In the genomic region with DNA sequence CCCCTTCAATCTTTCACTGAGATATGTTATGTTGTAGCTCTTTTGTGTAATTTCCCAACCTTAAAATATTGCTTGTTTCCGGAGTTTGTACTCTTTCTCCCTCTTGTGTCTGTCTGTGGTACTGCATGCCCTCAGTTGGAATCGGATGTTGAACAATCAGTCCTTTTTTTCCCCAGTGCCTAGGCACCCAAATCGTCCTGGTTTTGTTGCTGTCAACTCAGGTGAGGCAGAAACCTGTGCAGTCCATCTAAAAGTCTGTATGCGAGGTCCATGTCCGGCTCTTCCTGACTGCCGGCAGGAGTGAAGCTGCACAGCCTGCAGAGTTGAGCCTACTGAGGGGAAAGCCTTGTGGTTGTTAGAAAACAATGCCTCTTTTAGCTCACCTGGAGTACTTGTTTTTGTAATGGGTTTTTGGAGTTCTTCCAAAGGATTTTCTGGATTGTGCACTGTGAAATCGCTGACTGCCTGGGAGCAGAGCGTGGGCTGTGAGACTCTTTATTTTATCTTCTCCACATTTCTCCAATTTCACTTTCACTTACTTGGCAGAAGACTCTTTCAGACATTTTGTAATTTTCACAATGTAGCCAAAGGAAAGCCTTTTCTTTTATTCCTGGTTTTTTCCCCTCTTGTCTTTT, we compare ENCODE assay signal across 8 mouse cellular contexts. TPM values are rescaled to one million over a fixed set of nuclear protein-coding genes. Genes with fewer than 3 reads are reported as not detected.
DNase-seq lines count a peak whose midpoint lies in the region; ATAC-seq and TF ChIP-seq lines count a peak whose summit lies in the region.

No protein-coding gene starts in this region.

- no peak for TF ChIP-seq POLR2A in bone marrow, adult 2 months (IDR thresholded peaks at IDR 0.05; ENCODE audit: borderline replicate concordance, control insufficient read depth, low read depth, low read length)

- H3K27me3 ChIP-seq in midbrain, embryonic 14.5 days (ENCODE audit: control insufficient read depth, insufficient read depth, low read length): no peaks in the 10 kb centered on the region
- H3K27me3 ChIP-seq in midbrain, embryonic 16.5 days (ENCODE audit: control insufficient read depth, insufficient read depth, low read depth, low read length): no peaks in the 10 kb centered on the region
- no peaks in the 10 kb centered on the region for H3K27me3 ChIP-seq in embryonic facial prominence, embryonic 14.5 days (replicated peaks; ENCODE audit: control insufficient read depth, insufficient read depth, low read length)
- H3K27me3 ChIP-seq in limb, embryonic 12.5 days: no peaks in the 10 kb centered on the region

- ATAC-seq in midbrain, embryonic 14.5 days (ENCODE audit: low FRiP score, low TSS enrichment): no peak
- no peak for ATAC-seq in midbrain, embryonic 16.5 days
- peak; percentile 33; the same call in 1 of the 2 replicates for ATAC-seq in embryonic facial prominence, embryonic 14.5 days (ENCODE audit: low read depth)
- no peak for ATAC-seq in limb, embryonic 12.5 days (ENCODE audit: insufficient number of reproducible peaks, insufficient read depth, low FRiP score, low TSS enrichment, low read depth)

- peak; percentile 30; the same call in 1 of the 2 replicates for TF ChIP-seq CTCF in bone marrow, adult 2 months (IDR thresholded peaks at IDR 0.05; ENCODE audit: control insufficient read depth, insufficient read depth, low read length)

- peaks cover 25% of the 10 kb centered on the region for H3K36me3 ChIP-seq in midbrain, embryonic 14.5 days (ENCODE audit: control insufficient read depth, insufficient read depth, low read length)
- peaks cover 8% of the 10 kb centered on the region; the same call in 1 of the 2 replicates for H3K36me3 ChIP-seq in midbrain, embryonic 16.5 days (ENCODE audit: control insufficient read depth, insufficient read depth, low read length)
- peaks cover 40% of the 10 kb centered on the region for H3K36me3 ChIP-seq in embryonic facial prominence, embryonic 14.5 days (ENCODE audit: control insufficient read depth, insufficient read depth, low read length)
- H3K36me3 ChIP-seq in limb, embryonic 12.5 days: peaks cover 38% of the 10 kb centered on the region

- H3K27ac ChIP-seq in midbrain, embryonic 14.5 days (replicated peaks; ENCODE audit: low read depth, low read length): no peak overlapping the region
- no peak overlapping the region for H3K27ac ChIP-seq in midbrain, embryonic 16.5 days (ENCODE audit: low read length)
- H3K27ac ChIP-seq in bone marrow, adult 2 months (ENCODE audit: control insufficient read depth, insufficient read depth, low read depth, low read length, poor library complexity): no peak overlapping the region
- H3K27ac ChIP-seq in embryonic facial prominence, embryonic 14.5 days (replicated peaks; ENCODE audit: low read depth, low read length): no peak overlapping the region
- 0 out of 2 replicates have a peak overlapping the region, but pooled peaks have one; percentile 45 for H3K27ac ChIP-seq in limb, embryonic 12.5 days

- H3K9ac ChIP-seq in midbrain, embryonic 14.5 days (replicated peaks; ENCODE audit: low read length): no peak overlapping the region
- no peak overlapping the region for H3K9ac ChIP-seq in midbrain, embryonic 16.5 days (ENCODE audit: low read depth, low read length)
- no peak overlapping the region for H3K9ac ChIP-seq in embryonic facial prominence, embryonic 14.5 days (ENCODE audit: low read depth, low read length)
- H3K9ac ChIP-seq in limb, embryonic 12.5 days (replicated peaks): no peak overlapping the region

- H3K4me2 ChIP-seq in midbrain, embryonic 14.5 days (ENCODE audit: low read length): no peak overlapping the region
- H3K4me2 ChIP-seq in midbrain, embryonic 16.5 days (ENCODE audit: low read length): no peak overlapping the region
- no peak overlapping the region for H3K4me2 ChIP-seq in embryonic facial prominence, embryonic 14.5 days (ENCODE audit: low read depth, low read length)
- no peak overlapping the region for H3K4me2 ChIP-seq in limb, embryonic 12.5 days

- 64% methylated on average over 8 of the region's 8 CpGs for WGBS in midbrain, embryonic 14.5 days
- WGBS in midbrain, embryonic 16.5 days: 60% methylated on average over 8 of the region's 8 CpGs
- 51% methylated on average over 8 of the region's 8 CpGs for WGBS in bone marrow, adult 2 months
- WGBS in embryonic facial prominence, embryonic 14.5 days: 52% methylated on average over 8 of the region's 8 CpGs
- WGBS in limb, embryonic 12.5 days: 61% methylated on average over 8 of the region's 8 CpGs

- no peaks in the 10 kb centered on the region for H3K9me3 ChIP-seq in midbrain, embryonic 14.5 days (ENCODE audit: control insufficient read depth, low read length)
- no peaks in the 10 kb centered on the region for H3K9me3 ChIP-seq in midbrain, embryonic 16.5 days (replicated peaks; ENCODE audit: control insufficient read depth, low read length, poor library complexity, severe bottlenecking)
- H3K9me3 ChIP-seq in embryonic facial prominence, embryonic 14.5 days (ENCODE audit: control insufficient read depth, low read length): no peaks in the 10 kb centered on the region
- H3K9me3 ChIP-seq in limb, embryonic 12.5 days: no peaks in the 10 kb centered on the region

- peak; percentile 81 for DNase-seq in midbrain, embryonic 14.5 days
- peak; percentile 41 for DNase-seq in embryonic facial prominence, embryonic 14.5 days (ENCODE audit: low spot score)
- DNase-seq in induced T-regulatory cell, adult 2 months (ENCODE audit: low read depth): peak; percentile 85
- DNase-seq in retina, adult 2 months (ENCODE audit: low read depth, low spot score): peak; percentile 32
- peak; percentile 78 for DNase-seq in thymus, postnatal 4 days

- H3K4me1 ChIP-seq in midbrain, embryonic 14.5 days (ENCODE audit: control insufficient read depth, insufficient read depth, low read length): no peaks in the 10 kb centered on the region
- H3K4me1 ChIP-seq in midbrain, embryonic 16.5 days (ENCODE audit: control insufficient read depth, insufficient read depth, low read length): no peaks in the 10 kb centered on the region
- H3K4me1 ChIP-seq in bone marrow, adult 2 months (ENCODE audit: control insufficient read depth, insufficient read depth, low read length): no peaks in the 10 kb centered on the region; the same call in 1 of the 2 replicates
- no peaks in the 10 kb centered on the region for H3K4me1 ChIP-seq in embryonic facial prominence, embryonic 14.5 days (ENCODE audit: control insufficient read depth, insufficient read depth, low read length)
- H3K4me1 ChIP-seq in limb, embryonic 12.5 days (replicated peaks): peaks cover 6% of the 10 kb centered on the region

- no peak overlapping the region for H3K4me3 ChIP-seq in midbrain, embryonic 14.5 days (replicated peaks; ENCODE audit: low read depth, low read length)
- no peak overlapping the region for H3K4me3 ChIP-seq in midbrain, embryonic 16.5 days (ENCODE audit: low read depth, low read length)
- H3K4me3 ChIP-seq in bone marrow, adult 2 months (replicated peaks; ENCODE audit: control insufficient read depth, low read depth, low read length): no peak overlapping the region
- H3K4me3 ChIP-seq in embryonic facial prominence, embryonic 14.5 days (ENCODE audit: low read depth, low read length): no peak overlapping the region
- H3K4me3 ChIP-seq in limb, embryonic 12.5 days (replicated peaks): no peak overlapping the region

RNA-seq across cellular contexts. Expression of a gene that starts 11.4 kb away (rescaled TPM):
- 126 and 172 TPM in 2 replicates for polyA plus RNA-seq in midbrain, embryonic 14.5 days (2014; fragmentation: Nextera tagmentation; extraction: Ambion mirVana)
- polyA plus RNA-seq in midbrain, embryonic 16.5 days (2015; fragmentation: Nextera tagmentation; extraction: Ambion mirVana): 144 and 149 TPM in 2 replicates
- 56.2 and 65.8 TPM in 2 replicates for polyA plus RNA-seq in bone marrow, adult 2 months (2011; ENCODE audit: insufficient read depth, insufficient read length, low replicate concordance, missing spikeins)
- polyA plus RNA-seq in embryonic facial prominence, embryonic 14.5 days (2014; fragmentation: Nextera tagmentation; extraction: Ambion mirVana): 139 and 141 TPM in 2 replicates
- polyA plus RNA-seq in limb, embryonic 12.5 days (2016; fragmentation: Nextera tagmentation; extraction: Ambion mirVana): 157 and 168 TPM in 2 replicates

Comparison
In these comparisons a context has a peak if more than half of its experiments do, and no peak if none do; other contexts are left out.
1. DNase-seq: peak in every context shown above with its lines; median percentile 85 in induced T-regulatory cell, adult 2 months; 81 in midbrain, embryonic 14.5 days; 78 in thymus, postnatal 4 days; 41 in embryonic facial prominence, embryonic 14.5 days; 32 in retina, adult 2 months.